Mouse (Mus musculus): ENCODE measurements at regions not wholly inside any gene's neighbourhood (a gene's known extent, or its start where the extent isn't known, plus 50 kb on each side); places are given as distances from the start of the nearest gene placed in this dataset.

GRCm38 (mm10) chr6:100156163-100156562 lies 131.1 kb downstream of the Rybp start:
- H3K4me1 ChIP-seq = peaks cover 30% of the 10 kb centered on the region
- no peaks in the 10 kb centered on the region for H3K9me3 ChIP-seq
- 82% methylated on average over 4 of the region's 4 CpGs for WGBS
- no peak for ATAC-seq (ENCODE audit: insufficient number of reproducible peaks, insufficient read depth, low FRiP score, low TSS enrichment)
- no peak overlapping the region; the same call in 1 of the 2 replicates for H3K27ac ChIP-seq
- H3K36me3 ChIP-seq = no peaks in the 10 kb centered on the region
- no peak overlapping the region for H3K9ac ChIP-seq
- H3K4me3 ChIP-seq = no peak overlapping the region
- no peaks in the 10 kb centered on the region for H3K27me3 ChIP-seq
- no peak overlapping the region for H3K4me2 ChIP-seq (replicated peaks)

GRCm38 (mm10) chr6:100155676-100156075 lies 131.6 kb downstream of the Rybp start:
- peaks cover 30% of the 10 kb centered on the region for H3K4me1 ChIP-seq
- no peaks in the 10 kb centered on the region for H3K27me3 ChIP-seq
- WGBS = 59% methylated on average over 20 of the region's 20 CpGs
- no peaks in the 10 kb centered on the region for H3K36me3 ChIP-seq
- no peak overlapping the region for H3K9ac ChIP-seq
- no peak overlapping the region for H3K4me2 ChIP-seq (replicated peaks)
- H3K4me3 ChIP-seq = no peak overlapping the region
- no peak overlapping the region; the same call in 1 of the 2 replicates for H3K27ac ChIP-seq
- ATAC-seq (ENCODE audit: insufficient number of reproducible peaks, insufficient read depth, low FRiP score, low TSS enrichment) = no peak
- H3K9me3 ChIP-seq = no peaks in the 10 kb centered on the region

- H3K27me3 ChIP-seq = peaks cover 5% of the 10 kb centered on the region; the same call in 1 of the 2 replicates
- no peaks in the 10 kb centered on the region for H3K36me3 ChIP-seq
- H3K9me3 ChIP-seq = no peaks in the 10 kb centered on the region
- WGBS = 95% methylated on average over 1 of the region's 1 CpGs
- H3K4me2 ChIP-seq (replicated peaks) = no peak overlapping the region
- ATAC-seq (ENCODE audit: insufficient number of reproducible peaks, insufficient read depth, low FRiP score, low TSS enrichment) = no peak
- H3K4me1 ChIP-seq = peaks cover 24% of the 10 kb centered on the region
- H3K9ac ChIP-seq = no peak overlapping the region
- no peak overlapping the region for H3K4me3 ChIP-seq
- H3K27ac ChIP-seq = no peak overlapping the region
These were observed 135.8 kb downstream of the Rybp start for GRCm38 (mm10) chr6:100151447-100151846.

GRCm38 (mm10) chr6:100150703-100151208 lies 136.5 kb downstream of the Rybp start:
- no peak for ATAC-seq (ENCODE audit: insufficient number of reproducible peaks, insufficient read depth, low FRiP score, low TSS enrichment)

GRCm38 (mm10) chr6:100149458-100149852 lies 137.8 kb downstream of the Rybp start:
- Histone ChIP-seq H3K4me2 (replicated peaks) (no peak overlapping the region), H3K27ac (no peak overlapping the region), H3K27me3 (peaks cover 6% of the 10 kb centered on the region; the same call in 1 of the 2 replicates), H3K36me3 (no peaks in the 10 kb centered on the region), H3K9me3 (no peaks in the 10 kb centered on the region), H3K9ac (no peak overlapping the region), H3K4me1 (peaks cover 21% of the 10 kb centered on the region), H3K4me3 (no peak overlapping the region)
- ATAC-seq (ENCODE audit: insufficient number of reproducible peaks, insufficient read depth, low FRiP score, low TSS enrichment) = no peak
- 76% methylated on average over 5 of the region's 5 CpGs for WGBS

More at GRCm38 (mm10) chr6:100150703-100151208, 136.5 kb downstream of the Rybp start:
- Histone ChIP-seq H3K27me3 (peaks cover 5% of the 10 kb centered on the region; the same call in 1 of the 2 replicates), H3K4me1 (peaks cover 19% of the 10 kb centered on the region), H3K36me3 (no peaks in the 10 kb centered on the region), H3K9ac (no peak overlapping the region), H3K9me3 (no peaks in the 10 kb centered on the region), H3K27ac (no peak overlapping the region), H3K4me2 (replicated peaks) (no peak overlapping the region), H3K4me3 (no peak overlapping the region)
- 62% methylated on average over 6 of the region's 6 CpGs for WGBS

- WGBS = 75% methylated on average over 4 of the region's 4 CpGs
- H3K36me3 ChIP-seq = no peaks in the 10 kb centered on the region
- no peaks in the 10 kb centered on the region for H3K9me3 ChIP-seq
- no peak overlapping the region for H3K4me2 ChIP-seq (replicated peaks)
- no peak overlapping the region for H3K4me3 ChIP-seq
- no peak for ATAC-seq (ENCODE audit: insufficient number of reproducible peaks, insufficient read depth, low FRiP score, low TSS enrichment)
- H3K4me1 ChIP-seq = peaks cover 26% of the 10 kb centered on the region
- peaks cover 8% of the 10 kb centered on the region; the same call in 1 of the 2 replicates for H3K27me3 ChIP-seq
- H3K9ac ChIP-seq = no peak overlapping the region
- H3K27ac ChIP-seq = no peak overlapping the region
These were observed 138.4 kb downstream of the Rybp start for GRCm38 (mm10) chr6:100148751-100149457.

GRCm38 (mm10) chr6:100146360-100146935 lies 140.8 kb downstream of the Rybp start:
- H3K27me3 ChIP-seq = peaks cover 8% of the 10 kb centered on the region; the same call in 1 of the 2 replicates
- H3K9me3 ChIP-seq = no peaks in the 10 kb centered on the region
- ATAC-seq (ENCODE audit: insufficient number of reproducible peaks, insufficient read depth, low FRiP score, low TSS enrichment) = no peak
- 21% methylated on average over 5 of the region's 5 CpGs for WGBS
- no peak overlapping the region for H3K4me3 ChIP-seq
- H3K27ac ChIP-seq = no peak overlapping the region; the same call in 1 of the 2 replicates
- H3K4me1 ChIP-seq = peaks cover 33% of the 10 kb centered on the region
- no peak overlapping the region for H3K4me2 ChIP-seq (replicated peaks)
- H3K9ac ChIP-seq = no peak overlapping the region
- H3K36me3 ChIP-seq = no peaks in the 10 kb centered on the region

- Histone ChIP-seq H3K4me3 (no peak overlapping the region), H3K27ac (no peak overlapping the region; the same call in 1 of the 2 replicates), H3K36me3 (no peaks in the 10 kb centered on the region), H3K4me1 (peaks cover 33% of the 10 kb centered on the region), H3K27me3 (peaks cover 8% of the 10 kb centered on the region; the same call in 1 of the 2 replicates), H3K9ac (no peak overlapping the region), H3K9me3 (no peaks in the 10 kb centered on the region), H3K4me2 (replicated peaks) (no peak overlapping the region)
- ATAC-seq (ENCODE audit: insufficient number of reproducible peaks, insufficient read depth, low FRiP score, low TSS enrichment) = no peak
- 68% methylated on average over 2 of the region's 2 CpGs for WGBS
These were observed 141.4 kb downstream of the Rybp start for GRCm38 (mm10) chr6:100145869-100146268.

GRCm38 (mm10) chr6:100144544-100145287 lies 142.6 kb downstream of the Rybp start:
- Histone ChIP-seq H3K27ac (no peak overlapping the region), H3K9ac (no peak overlapping the region), H3K36me3 (no peaks in the 10 kb centered on the region), H3K4me2 (replicated peaks) (no peak overlapping the region), H3K4me1 (peaks cover 40% of the 10 kb centered on the region), H3K27me3 (0 out of 2 replicates have a peak, but pooled peaks cover 3% of the 10 kb centered on the region), H3K4me3 (no peak overlapping the region), H3K9me3 (no peaks in the 10 kb centered on the region)
- no peak for ATAC-seq (ENCODE audit: insufficient number of reproducible peaks, insufficient read depth, low FRiP score, low TSS enrichment)
- 53% methylated on average over 4 of the region's 4 CpGs for WGBS

GRCm38 (mm10) chr6:100143586-100144301 lies 143.5 kb downstream of the Rybp start:
- peak overlapping the region; percentile 13; the same call in 1 of the 2 replicates for H3K4me3 ChIP-seq

GRCm38 (mm10) chr6:100141225-100141624 lies 146.1 kb downstream of the Rybp start:
- Histone ChIP-seq H3K4me2 (replicated peaks) (no peak overlapping the region), H3K27ac (no peak overlapping the region), H3K4me3 (no peak overlapping the region), H3K9ac (no peak overlapping the region), H3K36me3 (no peaks in the 10 kb centered on the region), H3K27me3 (0 out of 2 replicates have a peak, but pooled peaks cover 4% of the 10 kb centered on the region), H3K9me3 (no peaks in the 10 kb centered on the region), H3K4me1 (peaks cover 26% of the 10 kb centered on the region)
- no peak for ATAC-seq (ENCODE audit: insufficient number of reproducible peaks, insufficient read depth, low FRiP score, low TSS enrichment)
- WGBS = 87% methylated on average over 5 of the region's 5 CpGs

More at GRCm38 (mm10) chr6:100143586-100144301, 143.5 kb downstream of the Rybp start:
- 0 out of 2 replicates have a peak overlapping the region, but pooled peaks have one; percentile 10 for H3K9ac ChIP-seq
- H3K4me2 ChIP-seq (replicated peaks) = peak overlapping the region; percentile 41
- no peaks in the 10 kb centered on the region for H3K9me3 ChIP-seq
- 5% methylated on average over 16 of the region's 16 CpGs for WGBS
- H3K36me3 ChIP-seq = no peaks in the 10 kb centered on the region
- ATAC-seq (ENCODE audit: insufficient number of reproducible peaks, insufficient read depth, low FRiP score, low TSS enrichment) = no peak
- peaks cover 34% of the 10 kb centered on the region for H3K4me1 ChIP-seq
- 0 out of 2 replicates have a peak, but pooled peaks cover 3% of the 10 kb centered on the region for H3K27me3 ChIP-seq
- H3K27ac ChIP-seq = peak overlapping the region; percentile 46; the same call in 1 of the 2 replicates
